Mouse (Mus musculus) monocyte, adult 59 days (primary cell): ENCODE measurements around the gene Jam2. TPM values are rescaled to one million over a fixed set of nuclear protein-coding genes. Genes with fewer than 3 reads are reported as not detected.

Experiments
- total RNA-seq, 2 experiments: library from RNA; stranded (reverse); gene quantifications; one replicate each; pipeline ENCODE4 v1.2.4; 2023

Gene Jam2
- under 1 TPM in 1 of 2 experiments, not detected in 1; 0.26 TPM for total RNA-seq

GRCm38 (mm10) chr16:84774003-84774703 lies at the start of gene Jam2:
Gene Jam2, plus strand, starts transcription at chr16:84774123.

GRCm38 (mm10) chr16:84735166-84736105 lies 38.5 kb upstream of the Jam2 start, which contains the start of gene Mrpl39:
Gene Mrpl39, minus strand, starts transcription at chr16:84735742.

GRCm38 (mm10) chr16:84834745-84835440 lies 61.0 kb downstream of the Jam2 start, which contains the start of gene Gabpa:
Gene Gabpa, plus strand, starts transcription at chr16:84834925.

GRCm38 (mm10) chr16:84835441-84835822 lies 61.5 kb downstream of the Jam2 start, which contains the start of gene Atp5j:
Gene Atp5j, minus strand, starts transcription at chr16:84835625.

Other genes starting within 250 kb of the Jam2 start
- 10 to 100 TPM; 10.5 to 17.2 TPM for gene Mrpl39, start 38.4 kb upstream of the Jam2 start, total RNA-seq
- gene Gabpa, start 60.8 kb downstream of the Jam2 start, total RNA-seq: 10 to 100 TPM; 35.3 to 38.5 TPM
- gene Atp5j, start 61.5 kb downstream of the Jam2 start, total RNA-seq: 100 to 1,000 TPM; 105 to 124 TPM